Mouse (Mus musculus): Measurements from ENCODE around the gene Cdc42.

The Cdc42 gene

DNA sequence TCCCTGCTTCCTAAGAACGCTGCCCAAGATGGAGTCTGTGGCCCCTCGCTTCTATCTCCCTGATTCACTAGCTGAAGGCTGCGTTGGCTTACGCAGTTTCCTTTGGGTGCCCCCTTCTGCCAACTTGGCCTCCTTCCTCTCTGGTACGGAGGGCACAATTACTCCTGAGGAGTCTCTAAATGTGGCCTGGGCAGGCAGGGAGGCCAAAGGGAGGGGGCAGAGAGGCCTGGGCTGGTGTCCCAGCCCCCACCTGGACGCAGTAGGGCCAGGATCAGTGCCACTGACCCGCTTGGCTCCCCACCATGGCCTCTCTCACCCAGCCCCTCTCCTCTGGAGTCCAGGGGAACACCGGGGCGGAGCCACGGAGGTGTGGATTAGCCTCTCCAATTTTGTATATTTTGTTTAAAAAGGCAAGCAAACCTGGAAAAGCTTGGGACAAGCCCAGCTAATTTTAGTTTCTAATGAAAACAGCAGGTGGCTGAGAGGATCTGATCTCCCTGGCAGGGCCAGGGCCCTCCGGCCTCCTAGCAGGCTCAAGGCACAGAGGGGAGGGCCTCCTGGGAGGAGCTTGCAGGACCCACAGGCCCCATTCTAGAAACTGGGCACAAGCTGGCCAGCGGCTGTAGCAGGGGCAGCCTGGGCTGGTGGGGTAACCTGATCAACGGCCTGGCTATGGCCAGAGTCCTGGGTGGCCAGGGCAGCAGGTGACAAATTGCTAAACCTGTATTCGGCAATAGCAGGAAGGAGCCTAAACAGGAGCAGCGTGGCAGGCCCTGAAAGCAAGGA is 71.5 kb downstream of the Cdc42 start:
- DNase-seq (ENCODE audit: low spot score), result no peak

DNA sequence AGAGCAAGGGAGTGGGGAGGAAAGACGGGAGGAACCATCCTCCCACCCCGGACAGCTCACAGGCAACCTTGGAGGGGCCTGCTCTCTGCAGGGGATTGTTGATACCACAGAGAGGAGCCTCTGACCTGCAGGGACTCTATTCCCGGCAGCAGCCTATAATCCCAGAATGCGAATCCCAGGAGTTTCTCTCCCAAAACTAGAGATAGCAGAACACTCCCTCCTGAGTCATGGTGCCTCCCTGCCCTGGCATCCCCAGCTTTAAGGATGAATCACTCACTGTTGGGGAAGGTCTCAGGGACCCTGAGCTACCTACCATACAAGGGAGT is 74.2 kb downstream of the Cdc42 start:
- no peak for DNase-seq (ENCODE audit: low spot score)

DNA sequence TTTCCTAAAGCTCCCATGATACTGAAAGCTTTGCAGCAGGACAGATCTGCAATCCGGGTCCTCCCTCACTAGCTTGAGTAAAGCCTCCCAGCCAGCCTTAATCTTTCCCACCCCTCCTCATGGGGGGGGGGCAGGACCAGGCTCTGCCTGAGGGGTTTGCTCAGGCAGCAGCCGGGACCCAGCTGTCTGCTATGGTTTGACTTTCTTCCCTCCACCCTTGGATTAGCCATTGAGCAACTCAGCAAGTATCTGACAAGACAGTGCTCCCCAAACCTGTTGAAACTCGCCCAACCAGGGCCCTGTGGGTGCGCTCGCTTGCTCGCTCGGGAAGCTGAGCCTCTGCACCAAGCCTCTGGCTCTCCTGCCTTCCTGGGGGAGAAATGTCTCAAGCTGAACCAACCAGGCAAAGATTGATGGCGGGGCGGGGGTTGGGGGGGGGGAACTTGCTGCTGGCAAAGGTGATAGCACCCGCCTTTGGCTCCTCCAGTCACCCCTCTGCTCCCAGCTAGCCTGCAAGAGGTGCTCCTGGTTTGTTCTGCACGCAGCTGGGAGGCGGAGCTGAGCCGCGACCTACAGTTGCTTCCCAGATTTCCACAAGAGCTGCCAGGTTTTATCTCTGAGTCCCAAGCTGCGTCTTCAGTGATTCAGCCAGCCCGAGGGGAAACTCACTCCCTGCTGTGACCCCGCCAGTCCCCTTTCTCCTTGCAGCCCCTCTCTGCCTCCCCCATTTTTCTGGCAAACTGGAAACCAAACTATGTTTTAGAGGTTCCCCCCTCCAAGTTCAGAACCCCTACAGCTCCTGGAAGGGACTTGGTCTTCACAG is 74.7 kb downstream of the Cdc42 start:
- no peak for DNase-seq (ENCODE audit: low spot score)

DNA sequence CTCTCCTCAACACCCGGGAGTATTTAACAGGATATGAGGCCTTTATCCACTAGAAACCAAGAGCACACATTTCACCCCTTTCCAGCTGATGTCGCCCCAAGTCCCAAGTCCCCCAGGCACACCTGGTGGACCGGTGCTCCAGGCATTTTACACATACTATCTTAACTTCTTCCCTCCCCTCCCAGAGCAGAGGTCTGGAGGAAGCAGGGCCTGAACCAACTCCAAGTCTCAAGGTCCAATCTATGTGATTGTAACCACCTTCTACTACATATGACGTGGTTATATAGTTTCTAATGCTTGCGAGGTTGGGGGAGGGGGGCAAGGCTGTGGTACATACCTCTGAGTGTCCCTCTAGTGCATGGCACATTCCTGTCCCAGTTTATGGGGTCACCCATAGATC is 75.4 kb downstream of the Cdc42 start:
- DNase-seq (ENCODE audit: low spot score), result no peak

DNA sequence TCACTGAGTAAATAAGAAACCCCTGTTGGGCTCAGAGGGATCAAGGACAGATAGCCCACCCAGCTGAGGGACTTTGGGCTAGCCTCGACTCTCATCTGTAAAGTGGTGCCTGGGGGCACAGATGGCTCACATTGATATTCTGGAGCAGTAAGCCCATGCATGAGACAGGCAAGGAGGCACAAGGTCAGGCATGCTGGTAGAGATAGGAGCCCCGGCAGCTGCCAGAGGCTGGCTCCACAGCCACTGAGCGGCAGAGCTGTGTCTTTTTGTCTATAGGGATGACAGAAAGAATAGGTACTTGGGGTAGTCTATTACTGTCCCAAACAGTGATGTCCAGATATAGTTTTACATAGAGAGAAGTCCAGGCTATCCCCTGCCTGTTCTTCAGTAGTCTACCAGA is 76.2 kb downstream of the Cdc42 start:
- no peak for DNase-seq (ENCODE audit: low spot score)

DNA sequence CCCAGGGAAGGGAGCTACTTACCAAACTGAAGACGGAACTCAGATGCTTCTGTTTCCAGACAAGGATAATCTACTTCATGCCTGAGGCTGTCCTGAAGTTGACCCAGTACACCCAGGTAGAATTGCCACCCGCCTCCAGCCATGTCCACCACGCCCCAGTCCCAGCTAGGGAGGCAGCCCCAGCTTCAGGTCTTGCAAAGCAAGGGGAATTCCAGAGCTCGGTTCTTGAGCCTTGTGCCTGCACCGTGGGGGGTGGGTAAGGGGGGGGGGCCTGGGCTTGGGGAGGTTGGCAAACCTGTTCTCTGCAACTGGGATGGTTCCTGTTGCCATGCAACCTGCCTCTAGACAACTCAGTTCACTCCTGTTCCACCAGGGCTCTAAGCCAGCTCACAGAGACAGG is 78.2 kb downstream of the Cdc42 start:
- no peak for DNase-seq (ENCODE audit: low spot score)

DNA sequence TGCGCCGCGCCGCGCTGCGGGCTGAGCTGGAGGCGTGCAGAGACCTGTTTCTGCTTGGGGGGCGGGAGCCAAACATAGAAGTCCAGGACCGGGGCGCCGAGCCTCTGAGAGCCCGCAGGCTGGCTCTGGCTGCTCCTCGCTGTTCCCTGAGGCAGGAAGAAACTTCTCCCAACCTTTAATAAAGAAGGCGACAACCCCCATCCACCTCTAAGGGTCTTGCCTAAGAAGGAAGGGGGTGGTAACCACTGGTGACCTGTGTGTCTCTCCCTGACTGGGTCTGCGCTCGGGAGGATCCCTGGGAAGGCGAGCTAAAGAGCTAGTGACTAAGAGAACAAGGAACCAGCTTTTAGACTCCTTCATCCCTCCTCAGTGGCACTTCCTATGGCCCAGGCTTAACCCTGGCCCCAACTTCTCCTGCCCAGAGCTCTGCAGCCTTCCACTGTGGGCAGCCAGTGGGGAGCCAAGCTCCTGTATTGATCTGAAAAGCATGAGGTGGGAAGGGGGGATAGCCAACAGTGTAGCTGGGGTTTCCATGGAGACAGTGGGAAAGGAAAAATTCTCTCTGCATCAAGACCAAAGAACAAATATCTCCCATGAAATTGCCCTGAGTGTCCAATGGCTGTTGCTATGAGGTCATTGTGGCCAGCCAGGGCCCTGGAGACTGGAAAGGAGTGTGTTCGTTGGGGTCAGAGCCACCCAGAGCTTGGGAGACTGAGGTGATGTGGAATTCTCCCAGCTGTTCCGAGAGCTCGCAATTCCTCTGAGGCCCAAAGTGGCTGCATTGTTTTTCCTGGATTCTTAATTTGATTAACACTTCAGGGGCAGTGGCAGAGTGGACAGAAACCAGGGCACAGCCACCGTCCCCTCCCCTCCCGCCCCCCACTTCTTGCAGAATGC is 79.1 kb downstream of the Cdc42 start:
- DNase-seq (ENCODE audit: low spot score), result no peak

DNA sequence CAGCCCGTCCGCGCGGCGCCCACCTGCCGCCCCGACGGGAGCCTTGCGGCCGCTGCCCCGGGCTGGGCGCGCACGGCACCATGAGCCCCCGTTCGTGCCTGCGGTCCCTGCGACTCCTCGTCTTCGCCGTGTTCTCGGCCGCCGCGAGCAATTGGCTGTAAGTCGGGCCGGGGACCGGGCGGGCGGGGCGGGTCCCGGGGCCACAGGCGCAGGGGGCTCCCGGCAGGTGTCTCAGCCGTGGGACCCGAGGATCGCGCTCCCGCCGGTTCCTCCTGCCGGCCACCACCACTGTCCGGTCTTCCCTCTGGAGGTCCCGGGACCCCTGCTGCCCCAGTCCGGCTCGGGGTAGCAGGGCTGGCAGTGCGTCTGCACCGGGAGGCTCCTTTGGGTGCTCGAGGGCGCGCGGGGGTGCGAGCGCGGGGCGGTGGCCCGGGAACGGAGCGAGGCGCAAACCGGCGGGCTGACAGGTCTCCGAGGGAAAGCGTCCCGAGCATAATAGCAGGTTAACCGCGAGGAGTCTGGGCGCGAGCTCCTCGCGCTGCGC is 79.8 kb downstream of the Cdc42 start:
- DNase-seq (ENCODE audit: low spot score), result no peak

DNA sequence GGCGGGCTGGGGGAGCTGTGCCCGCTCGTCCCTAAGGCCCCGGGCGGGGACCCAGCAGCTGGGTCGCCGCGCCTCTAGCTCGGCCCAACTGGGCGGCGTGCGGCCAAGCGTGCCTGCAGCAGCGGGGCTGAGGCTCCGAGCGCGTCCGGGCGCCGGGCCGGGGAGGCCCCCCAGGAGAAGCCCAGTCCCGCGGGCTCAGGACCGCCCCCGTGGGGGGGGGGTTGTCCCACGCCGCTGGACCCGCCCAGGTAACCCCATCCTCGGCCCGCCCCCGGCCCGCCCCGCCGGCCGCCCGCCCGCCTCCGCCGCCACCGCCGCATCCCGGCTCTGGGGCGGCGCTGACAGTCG is 80.4 kb downstream of the Cdc42 start, which contains the start of gene Wnt4:
Wnt4 (plus strand) TSS at position 324 of the 348 bp plus-strand sequence.
- no peak for DNase-seq (ENCODE audit: low spot score)

DNA sequence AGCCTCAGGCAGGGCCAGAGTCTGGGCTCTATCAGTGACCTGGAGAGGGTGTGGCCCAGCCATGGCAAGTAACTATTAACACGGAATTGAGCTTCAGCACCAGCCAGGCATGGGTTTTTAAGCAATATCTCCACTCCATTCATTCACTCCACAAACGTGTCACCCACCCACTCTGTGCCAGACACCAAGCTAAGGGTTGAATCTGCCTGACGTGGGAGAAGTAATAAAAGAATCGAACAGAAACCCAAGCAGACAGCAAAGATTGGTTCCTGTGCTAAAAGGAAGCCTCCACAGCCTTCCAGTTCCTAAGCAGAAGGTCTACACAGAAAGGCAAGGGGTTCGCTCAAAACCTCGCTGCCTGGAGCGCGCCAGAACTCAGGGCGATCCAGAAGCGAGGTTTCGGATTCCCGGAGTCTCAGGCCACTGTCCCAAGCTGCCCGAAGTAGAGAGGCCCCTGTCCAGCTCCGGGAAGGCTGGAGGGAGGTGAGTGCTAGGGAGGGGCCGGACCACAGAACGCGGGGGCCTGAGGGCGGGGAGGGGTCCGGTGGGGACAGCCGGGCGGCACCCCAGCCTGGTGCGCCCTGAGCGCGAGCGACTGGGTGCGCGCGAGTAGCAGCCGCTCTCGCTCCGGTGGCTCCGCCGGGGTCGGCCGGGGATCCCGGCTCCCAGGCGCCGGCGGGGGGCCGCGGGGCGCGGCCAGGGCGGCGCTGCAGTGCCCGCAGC is 80.9 kb downstream of the Cdc42 start:
- DNase-seq (ENCODE audit: low spot score), result no peak

DNA sequence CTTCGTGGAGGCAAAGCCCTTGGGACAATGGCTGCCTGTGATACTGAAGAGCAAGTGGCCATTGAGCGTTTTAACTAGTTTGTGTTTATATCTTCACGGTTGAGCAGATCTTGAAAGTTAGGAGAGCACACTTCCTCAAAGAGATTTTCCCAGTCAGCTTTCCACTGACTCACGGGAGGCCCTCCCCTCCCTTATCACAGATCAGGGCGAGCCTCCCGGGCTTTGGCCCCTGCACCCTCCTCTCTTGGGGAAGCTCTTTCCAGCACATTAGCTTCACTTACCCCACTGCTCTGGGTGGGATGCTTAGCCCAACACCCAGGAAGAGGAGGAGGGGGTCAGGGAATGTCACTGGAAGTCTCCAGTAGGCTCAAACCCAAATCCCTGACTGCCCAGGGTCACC is 83.2 kb downstream of the Cdc42 start:
- no peak for DNase-seq (ENCODE audit: low spot score)

DNA sequence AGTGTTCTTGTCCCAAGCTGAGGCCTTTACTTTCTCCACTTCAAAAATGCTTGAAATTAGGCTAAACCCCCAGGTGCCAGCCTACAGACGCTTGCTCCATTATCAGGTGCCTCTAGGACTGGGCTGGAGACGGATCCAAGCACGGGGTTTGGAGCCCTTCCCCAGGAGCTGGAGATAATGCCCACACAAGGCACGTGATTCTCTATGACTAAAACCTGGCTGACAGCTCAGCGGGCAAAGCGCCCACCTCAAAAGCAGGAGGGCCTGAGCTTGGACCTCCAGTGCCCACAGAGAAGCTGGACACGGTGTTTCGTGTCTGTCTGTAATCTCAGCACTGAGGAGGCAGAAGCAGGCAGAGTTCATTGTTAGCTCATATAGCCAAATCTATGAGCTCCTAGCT is 85.7 kb downstream of the Cdc42 start:
- DNase-seq (ENCODE audit: low spot score), result no peak

Data from urinary bladder, postnatal 10 days (tissue).